Mouse (Mus musculus): ENCODE data around the gene Mtch1. TPM values are rescaled to one million over a fixed set of nuclear protein-coding genes. Genes with fewer than 3 reads are reported as not detected.

Mtch1 gene
- polyA plus RNA-seq, 1 experiment from 2014 or later, result 316 TPM

DNA sequence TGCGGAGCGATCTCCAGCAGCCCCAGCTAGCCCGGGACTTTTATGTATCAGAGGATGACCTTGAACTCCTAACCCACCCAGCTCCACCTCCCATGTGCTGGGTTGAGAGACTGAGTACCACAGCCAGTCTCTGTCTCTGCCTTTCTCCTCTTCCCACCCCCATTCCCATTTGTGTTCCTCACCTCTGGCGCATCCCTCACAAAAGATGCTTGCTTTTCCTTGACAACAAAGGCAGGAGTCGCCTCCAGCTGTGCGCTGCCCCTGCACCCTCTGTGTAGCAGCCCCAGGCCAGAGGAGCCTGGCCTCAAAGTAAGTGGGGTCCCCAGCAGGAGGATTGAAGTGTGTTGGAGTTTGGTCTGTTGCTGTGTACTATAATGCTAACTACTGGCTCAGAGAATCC, 38.0 kb upstream of the Mtch1 start:
- Histone ChIP-seq H3K36me3 (ENCODE audit: insufficient read depth, low read length) (no peaks in the 10 kb centered on the region), H3K4me3 (ENCODE audit: low read length) (no peak overlapping the region), H3K27ac (ENCODE audit: low read length) (no peak overlapping the region), H3K4me1 (ENCODE audit: insufficient read depth, low read length) (no peaks in the 10 kb centered on the region), H3K9me3 (ENCODE audit: low read length) (no peaks in the 10 kb centered on the region), H3K4me2 (replicated peaks; ENCODE audit: low read depth, low read length) (no peak overlapping the region), H3K27me3 (ENCODE audit: insufficient read depth, low read length) (no peaks in the 10 kb centered on the region), H3K9ac (replicated peaks; ENCODE audit: low read length) (no peak overlapping the region)
- WGBS, result 66% methylated on average over 6 of the region's 6 CpGs
- ATAC-seq (ENCODE audit: low FRiP score, low TSS enrichment), result no peak

DNA sequence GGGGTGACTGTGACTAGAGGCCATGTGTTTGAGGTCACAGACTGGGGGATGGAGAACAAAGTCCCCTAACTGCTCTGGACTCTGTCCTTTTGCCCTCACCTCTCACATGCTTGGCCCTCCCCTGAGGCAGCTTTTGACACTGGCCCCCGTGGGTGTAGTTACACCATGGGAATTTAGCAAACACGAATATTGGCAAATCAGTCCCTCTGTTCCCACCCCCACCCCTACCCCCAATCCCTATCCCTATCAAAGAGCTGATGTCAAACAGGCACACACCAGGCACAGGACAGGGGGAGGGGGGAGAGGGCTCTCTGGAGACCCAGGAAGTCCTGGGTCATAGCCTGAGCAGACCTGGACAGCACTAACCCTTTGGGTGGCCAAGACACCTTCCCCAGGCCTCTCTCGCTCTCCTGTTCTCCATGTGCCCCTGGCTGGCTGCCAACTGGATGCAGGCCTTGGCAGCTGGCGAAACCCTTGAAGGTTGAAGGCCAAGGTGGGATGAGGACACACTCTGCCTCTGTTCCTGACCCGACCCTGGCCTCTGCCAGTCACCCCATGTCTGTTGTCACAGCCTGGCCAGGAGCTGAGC, 37.2 kb upstream of the Mtch1 start:
- Histone ChIP-seq H3K9ac (replicated peaks; ENCODE audit: low read length) (no peak overlapping the region), H3K9me3 (ENCODE audit: low read length) (no peaks in the 10 kb centered on the region), H3K27ac (ENCODE audit: low read length) (no peak overlapping the region), H3K4me3 (ENCODE audit: low read length) (no peak overlapping the region), H3K27me3 (ENCODE audit: insufficient read depth, low read length) (no peaks in the 10 kb centered on the region), H3K4me1 (ENCODE audit: insufficient read depth, low read length) (no peaks in the 10 kb centered on the region), H3K36me3 (ENCODE audit: insufficient read depth, low read length) (no peaks in the 10 kb centered on the region), H3K4me2 (replicated peaks; ENCODE audit: low read depth, low read length) (no peak overlapping the region)
- 53% methylated on average over 5 of the region's 5 CpGs for WGBS
- no peak; the same call in 1 of the 2 replicates for ATAC-seq (ENCODE audit: low FRiP score, low TSS enrichment)

DNA sequence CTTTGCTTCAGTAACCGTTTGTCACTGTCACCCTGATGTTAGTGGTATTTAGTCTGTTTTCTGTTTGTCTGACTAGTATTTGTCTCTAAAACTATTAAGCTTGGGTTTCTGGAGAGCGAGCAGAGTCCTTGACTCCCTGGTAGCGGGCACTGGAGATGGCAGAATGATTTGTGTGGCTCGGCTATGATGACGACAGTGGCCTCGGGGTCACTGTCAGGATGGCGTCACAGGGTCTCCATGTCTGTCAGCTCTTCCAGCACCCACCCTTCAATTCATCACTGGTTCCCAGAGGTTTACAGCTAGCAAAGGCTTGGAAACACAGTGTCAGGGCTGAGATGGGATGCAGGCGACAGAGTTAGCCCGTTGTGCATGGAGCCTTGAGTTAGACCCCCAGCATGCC, 36.2 kb upstream of the Mtch1 start:
- no peak overlapping the region for H3K9ac ChIP-seq (replicated peaks; ENCODE audit: low read length)
- H3K4me1 ChIP-seq (ENCODE audit: insufficient read depth, low read length), result no peaks in the 10 kb centered on the region
- H3K27ac ChIP-seq (ENCODE audit: low read length), result no peak overlapping the region
- no peak overlapping the region for H3K4me3 ChIP-seq (ENCODE audit: low read length)
- H3K36me3 ChIP-seq (ENCODE audit: insufficient read depth, low read length), result no peaks in the 10 kb centered on the region
- no peak overlapping the region for H3K4me2 ChIP-seq (replicated peaks; ENCODE audit: low read depth, low read length)
- ATAC-seq (ENCODE audit: low FRiP score, low TSS enrichment), result no peak
- no peaks in the 10 kb centered on the region for H3K27me3 ChIP-seq (ENCODE audit: insufficient read depth, low read length)
- H3K9me3 ChIP-seq (ENCODE audit: low read length), result no peaks in the 10 kb centered on the region
- 51% methylated on average over 9 of the region's 9 CpGs for WGBS

DNA sequence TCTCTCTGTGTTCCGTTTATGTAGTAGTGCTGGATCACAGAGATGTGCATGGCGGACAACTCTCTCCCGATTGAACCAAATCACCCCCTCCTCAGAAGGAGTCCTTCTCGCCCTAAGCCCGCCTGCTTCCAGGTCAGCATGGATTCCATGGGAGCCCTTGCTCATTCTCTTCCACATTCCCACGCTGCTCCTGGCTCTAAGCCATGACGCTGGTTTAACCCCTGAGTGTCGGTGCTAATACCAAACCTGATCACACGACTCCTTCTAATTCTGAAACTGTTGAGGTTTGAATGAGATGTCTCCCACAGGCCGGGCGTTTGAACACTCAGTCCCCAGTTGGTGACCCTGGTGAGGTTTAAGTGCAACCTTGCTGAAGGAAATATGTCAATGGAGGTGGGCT, 34.7 kb upstream of the Mtch1 start:
- WGBS, result 61% methylated on average over 11 of the region's 11 CpGs
- Histone ChIP-seq H3K27ac (ENCODE audit: low read length) (no peak overlapping the region), H3K27me3 (ENCODE audit: insufficient read depth, low read length) (no peaks in the 10 kb centered on the region), H3K9ac (replicated peaks; ENCODE audit: low read length) (no peak overlapping the region), H3K4me2 (replicated peaks; ENCODE audit: low read depth, low read length) (no peak overlapping the region), H3K9me3 (ENCODE audit: low read length) (no peaks in the 10 kb centered on the region), H3K36me3 (ENCODE audit: insufficient read depth, low read length) (no peaks in the 10 kb centered on the region), H3K4me3 (ENCODE audit: low read length) (no peak overlapping the region), H3K4me1 (ENCODE audit: insufficient read depth, low read length) (no peaks in the 10 kb centered on the region)
- ATAC-seq (ENCODE audit: low FRiP score, low TSS enrichment), result no peak

DNA sequence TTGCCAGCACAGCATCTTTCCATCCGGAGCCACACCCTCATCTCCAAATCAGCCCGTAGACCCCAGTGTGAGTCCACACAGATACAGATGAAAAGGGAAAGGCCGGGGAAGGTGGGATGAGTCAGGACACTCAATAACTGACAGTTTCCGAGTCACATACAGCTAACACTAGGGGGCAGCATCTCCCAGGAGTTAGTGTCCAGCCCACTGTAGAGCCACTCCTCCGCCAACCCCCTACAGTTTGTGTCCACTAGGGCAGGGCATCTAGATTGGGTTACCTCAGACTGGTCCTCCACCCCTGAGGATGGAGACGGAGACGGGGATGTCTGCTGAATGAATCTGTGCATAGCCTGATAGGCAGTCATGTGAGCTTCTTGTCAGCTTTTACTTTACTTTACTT, 33.7 kb upstream of the Mtch1 start:
- Histone ChIP-seq H3K27me3 (ENCODE audit: insufficient read depth, low read length) (no peaks in the 10 kb centered on the region), H3K9me3 (ENCODE audit: low read length) (no peaks in the 10 kb centered on the region), H3K36me3 (ENCODE audit: insufficient read depth, low read length) (no peaks in the 10 kb centered on the region), H3K4me1 (ENCODE audit: insufficient read depth, low read length) (no peaks in the 10 kb centered on the region), H3K9ac (replicated peaks; ENCODE audit: low read length) (no peak overlapping the region), H3K27ac (ENCODE audit: low read length) (no peak overlapping the region), H3K4me2 (replicated peaks; ENCODE audit: low read depth, low read length) (no peak overlapping the region), H3K4me3 (ENCODE audit: low read length) (no peak overlapping the region)
- WGBS, result 19% methylated on average over 7 of the region's 7 CpGs
- peak; percentile 87 for ATAC-seq (ENCODE audit: low FRiP score, low TSS enrichment)

DNA sequence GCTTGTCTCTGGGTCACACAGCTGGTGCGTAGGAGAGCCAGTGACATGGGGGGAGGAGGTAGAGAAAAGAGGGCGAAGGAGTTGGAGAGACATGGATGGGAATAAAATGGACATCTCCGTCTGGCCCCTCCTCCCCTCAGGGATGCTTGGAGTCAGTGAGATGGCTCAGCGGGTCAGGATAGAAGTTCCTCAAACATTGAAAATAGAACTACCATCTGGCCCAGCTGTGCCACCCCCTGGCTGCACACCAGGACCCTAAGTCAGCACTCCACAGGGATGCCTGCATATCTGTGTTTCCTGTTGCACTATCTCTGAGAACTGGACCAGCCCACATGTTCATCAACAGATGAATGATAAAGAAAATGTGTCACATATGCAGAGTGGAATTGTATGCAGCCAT, 32.5 kb upstream of the Mtch1 start:
- Histone ChIP-seq H3K4me3 (ENCODE audit: low read length) (no peak overlapping the region), H3K4me2 (replicated peaks; ENCODE audit: low read depth, low read length) (no peak overlapping the region), H3K27me3 (ENCODE audit: insufficient read depth, low read length) (no peaks in the 10 kb centered on the region), H3K27ac (ENCODE audit: low read length) (no peak overlapping the region), H3K9ac (replicated peaks; ENCODE audit: low read length) (no peak overlapping the region), H3K4me1 (ENCODE audit: insufficient read depth, low read length) (no peaks in the 10 kb centered on the region), H3K9me3 (ENCODE audit: low read length) (no peaks in the 10 kb centered on the region), H3K36me3 (ENCODE audit: insufficient read depth, low read length) (no peaks in the 10 kb centered on the region)
- 69% methylated on average over 4 of the region's 4 CpGs for WGBS
- ATAC-seq (ENCODE audit: low FRiP score, low TSS enrichment), result no peak

DNA sequence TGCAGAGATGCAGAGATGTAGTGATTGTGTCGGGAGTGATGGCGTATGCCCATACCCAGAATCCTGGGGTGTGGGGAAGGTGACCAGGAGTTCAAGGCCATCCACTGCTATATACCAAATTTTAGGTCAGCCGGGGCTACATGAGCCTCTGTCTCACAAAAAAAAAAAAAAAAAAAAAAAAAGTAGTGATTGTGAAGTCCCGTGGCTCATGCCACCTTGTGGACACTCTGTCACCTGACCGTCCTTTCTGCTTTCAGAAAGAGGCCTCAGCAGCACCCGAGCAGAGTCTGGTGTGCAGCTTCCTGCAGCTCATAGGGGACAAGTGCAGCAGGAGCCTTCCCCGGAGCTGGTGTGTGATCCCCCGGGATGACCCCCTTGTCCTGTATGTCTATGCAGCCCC, 30.3 kb upstream of the Mtch1 start:
- no peaks in the 10 kb centered on the region for H3K4me1 ChIP-seq (ENCODE audit: insufficient read depth, low read length)
- no peak overlapping the region for H3K4me3 ChIP-seq (ENCODE audit: low read length)
- no peak overlapping the region for H3K9ac ChIP-seq (replicated peaks; ENCODE audit: low read length)
- no peak overlapping the region for H3K4me2 ChIP-seq (replicated peaks; ENCODE audit: low read depth, low read length)
- no peaks in the 10 kb centered on the region for H3K27me3 ChIP-seq (ENCODE audit: insufficient read depth, low read length)
- no peak for ATAC-seq (ENCODE audit: low FRiP score, low TSS enrichment)
- no peaks in the 10 kb centered on the region for H3K9me3 ChIP-seq (ENCODE audit: low read length)
- H3K27ac ChIP-seq (ENCODE audit: low read length), result no peak overlapping the region
- WGBS, result 67% methylated on average over 8 of the region's 8 CpGs
- no peaks in the 10 kb centered on the region for H3K36me3 ChIP-seq (ENCODE audit: insufficient read depth, low read length)

DNA sequence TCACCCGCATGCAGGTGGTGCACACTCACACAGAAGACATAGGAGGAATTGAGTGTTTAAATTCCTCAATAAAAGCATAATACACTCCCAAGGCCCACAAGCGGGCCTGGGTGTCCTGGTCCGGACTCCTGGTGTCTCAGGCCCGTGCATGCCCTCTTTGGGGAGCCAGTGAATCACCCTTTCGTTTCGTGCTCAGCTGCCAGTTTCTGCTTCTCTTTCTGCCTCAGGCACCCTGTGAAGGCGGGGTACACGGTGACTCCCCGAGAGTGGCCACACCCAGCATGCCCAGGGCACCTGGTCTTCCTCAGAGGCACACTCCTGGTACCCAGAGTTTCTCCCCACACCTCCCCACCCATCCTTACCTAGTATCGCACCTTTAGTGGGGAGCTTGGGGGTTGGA, 28.1 kb upstream of the Mtch1 start:
- WGBS, result 84% methylated on average over 10 of the region's 10 CpGs
- Histone ChIP-seq H3K27ac (ENCODE audit: low read length) (no peak overlapping the region), H3K4me3 (ENCODE audit: low read length) (no peak overlapping the region), H3K9me3 (ENCODE audit: low read length) (no peaks in the 10 kb centered on the region), H3K4me1 (ENCODE audit: insufficient read depth, low read length) (no peaks in the 10 kb centered on the region), H3K27me3 (ENCODE audit: insufficient read depth, low read length) (no peaks in the 10 kb centered on the region), H3K4me2 (replicated peaks; ENCODE audit: low read depth, low read length) (no peak overlapping the region), H3K9ac (replicated peaks; ENCODE audit: low read length) (no peak overlapping the region), H3K36me3 (ENCODE audit: insufficient read depth, low read length) (no peaks in the 10 kb centered on the region)
- no peak for ATAC-seq (ENCODE audit: low FRiP score, low TSS enrichment)

DNA sequence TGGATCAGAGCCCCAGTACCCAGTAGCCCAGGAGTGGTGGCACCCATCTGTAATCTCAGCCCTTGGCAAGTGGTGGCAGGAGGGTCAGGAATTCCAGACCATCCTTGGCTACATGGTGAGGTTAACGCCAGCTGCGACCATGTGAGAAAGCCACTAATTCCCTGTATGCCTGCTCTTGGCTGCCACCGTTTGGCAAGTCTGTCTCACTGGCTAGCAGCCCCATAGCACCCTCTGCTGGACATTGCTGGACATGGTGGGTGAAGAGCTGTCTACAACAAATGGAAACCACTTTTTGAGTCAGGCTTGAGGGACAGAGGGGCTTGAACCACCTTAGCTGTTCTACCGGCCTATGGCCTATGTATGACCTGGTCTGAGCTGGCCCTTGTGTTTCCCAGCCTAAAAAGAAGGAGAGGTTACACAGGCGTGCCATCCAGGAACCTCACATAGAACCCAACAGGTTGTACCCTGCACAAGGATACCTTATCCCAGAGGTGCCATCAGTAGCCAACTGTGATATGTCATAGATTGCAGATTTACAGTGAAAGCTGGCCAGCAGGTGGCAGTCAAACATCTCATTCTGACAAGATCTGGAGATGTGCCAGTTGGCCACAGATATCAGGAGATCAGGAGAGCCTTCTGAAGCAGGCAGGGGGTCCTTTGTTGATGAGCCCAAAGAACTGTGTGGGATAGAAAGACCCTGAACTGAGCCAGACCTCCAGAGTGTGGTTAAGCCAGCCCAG, 23.4 kb upstream of the Mtch1 start:
- Histone ChIP-seq H3K36me3 (ENCODE audit: insufficient read depth, low read length) (no peaks in the 10 kb centered on the region), H3K4me1 (ENCODE audit: insufficient read depth, low read length) (no peaks in the 10 kb centered on the region), H3K4me3 (ENCODE audit: low read length) (no peak overlapping the region), H3K4me2 (replicated peaks; ENCODE audit: low read depth, low read length) (no peak overlapping the region), H3K9me3 (ENCODE audit: low read length) (no peaks in the 10 kb centered on the region), H3K27me3 (ENCODE audit: insufficient read depth, low read length) (no peaks in the 10 kb centered on the region), H3K27ac (ENCODE audit: low read length) (no peak overlapping the region), H3K9ac (replicated peaks; ENCODE audit: low read length) (no peak overlapping the region)
- 7% methylated on average over 5 of the region's 5 CpGs for WGBS
- peak; percentile 46; the same call in 1 of the 2 replicates for ATAC-seq (ENCODE audit: low FRiP score, low TSS enrichment)

DNA sequence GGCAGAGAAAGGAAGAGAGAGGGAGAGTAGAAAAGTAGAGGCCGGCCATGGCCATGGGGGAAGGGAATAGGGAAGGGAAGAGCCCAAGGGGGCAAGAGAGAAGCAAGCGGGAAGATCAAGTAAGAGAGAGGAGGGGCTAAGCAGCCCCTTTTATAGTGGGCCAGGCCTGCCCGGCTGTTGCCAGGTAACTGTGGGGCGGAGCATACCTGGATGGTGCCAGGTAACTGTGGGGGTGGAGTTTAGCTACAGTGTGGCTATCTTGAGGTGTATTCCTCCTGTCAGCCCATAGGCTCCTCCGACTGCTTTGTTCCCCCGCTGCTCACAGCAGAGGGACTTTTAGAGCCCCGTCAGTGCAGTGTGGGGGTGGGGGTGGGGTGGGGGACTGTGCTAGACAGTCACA, 21.0 kb upstream of the Mtch1 start:
- ATAC-seq (ENCODE audit: low FRiP score, low TSS enrichment), result peak; percentile 32; the same call in 1 of the 2 replicates
- Histone ChIP-seq H3K9me3 (ENCODE audit: low read length) (no peaks in the 10 kb centered on the region), H3K4me2 (replicated peaks; ENCODE audit: low read depth, low read length) (peak overlapping the region; percentile 42), H3K36me3 (ENCODE audit: insufficient read depth, low read length) (no peaks in the 10 kb centered on the region), H3K4me3 (ENCODE audit: low read length) (peak overlapping the region; percentile 5), H3K27ac (ENCODE audit: low read length) (no peak overlapping the region), H3K27me3 (ENCODE audit: insufficient read depth, low read length) (no peaks in the 10 kb centered on the region), H3K9ac (replicated peaks; ENCODE audit: low read length) (peak overlapping the region; percentile 2; the same call in 1 of the 2 replicates), H3K4me1 (ENCODE audit: insufficient read depth, low read length) (no peaks in the 10 kb centered on the region)
- 18% methylated on average over 7 of the region's 7 CpGs for WGBS

All from kidney, embryonic 16.5 days (tissue).